Mouse (Mus musculus) heart, postnatal 0 days (tissue): ENCODE measurements around the gene Gpr157.

Experiments
- CTCF ChIP-seq: IDR thresholded peaks from 2 replicates; pipeline ENCODE4 v1.5.1; 2016; ENCODE audit warnings: antibody characterized with exemption, control low read depth, low read depth
- EP300 ChIP-seq: IDR thresholded peaks from 2 replicates; pipeline ENCODE4 v1.6.1; 2016; ENCODE audit warnings: antibody characterized with exemption, low read depth

GRCm38 (mm10) chr4:150043591-150043990 lies 43.6 kb upstream of the Gpr157 start:
- TF ChIP-seq CTCF: no peak
- TF ChIP-seq EP300: no peak
